Mouse (Mus musculus): ENCODE measurements around the gene Zc3h10.
"Not testable (repeated sequence)": the region's sequence is repeated elsewhere in the genome, so short reads cannot be mapped to it uniquely, and the experiment has no call there.

Zc3h10 gene

DNA sequence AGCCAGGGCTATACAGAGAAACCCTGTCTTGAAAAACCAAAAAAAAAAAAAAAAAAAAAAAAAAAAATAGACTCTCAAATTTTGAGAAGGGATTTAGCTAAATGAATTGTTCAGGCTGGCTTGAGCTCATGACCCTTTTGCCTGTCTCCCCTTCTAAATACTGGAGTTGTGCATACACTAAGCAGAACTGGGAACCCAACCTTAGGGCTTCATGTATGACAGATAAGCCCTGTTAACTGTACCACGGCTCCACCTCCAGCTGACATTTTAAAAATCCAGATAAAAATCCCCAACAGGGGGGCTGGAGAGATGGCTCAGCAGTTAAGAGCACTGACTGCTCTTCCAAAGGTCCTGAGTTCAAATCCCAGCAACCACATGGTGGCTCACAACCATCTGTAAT is 8.0 kb upstream of the Zc3h10 start:
- DNase-seq (ENCODE audit: inconsistent ontology term): not testable (repeated sequence)

DNA sequence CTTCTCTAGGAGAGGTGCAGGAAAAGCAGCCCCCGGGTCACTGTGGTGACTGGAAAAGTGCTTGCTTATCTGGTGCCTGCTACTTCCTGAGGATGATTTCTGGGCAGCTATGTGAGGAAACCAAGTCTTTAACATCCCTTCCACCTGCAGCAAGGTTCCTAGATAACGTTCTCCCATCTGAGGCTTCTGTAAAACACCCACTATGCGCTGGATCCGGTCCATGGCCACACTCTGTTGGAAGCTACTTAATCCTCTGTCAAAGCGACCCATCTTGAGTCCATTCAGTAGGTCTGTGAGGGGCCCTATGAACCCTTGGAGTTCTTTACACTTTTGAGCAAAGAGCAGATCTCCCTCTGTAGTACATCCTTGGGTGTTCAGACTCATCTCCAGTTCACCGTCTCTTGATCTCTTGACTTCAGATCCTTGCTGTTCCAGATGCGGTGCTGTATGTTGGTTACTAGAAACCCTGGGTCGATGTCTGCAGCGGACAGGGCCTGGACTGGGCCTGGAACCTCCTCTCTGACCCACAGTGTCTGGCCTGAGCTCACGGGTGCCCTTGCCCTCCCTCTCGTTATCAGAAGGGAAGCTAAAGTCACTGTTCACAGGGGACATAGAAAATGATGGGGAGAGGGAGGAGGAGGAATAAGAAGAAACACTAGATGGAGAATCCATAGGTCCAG is 2.7 kb upstream of the Zc3h10 start:
- not testable (repeated sequence) for DNase-seq (ENCODE audit: inconsistent ontology term)

- not testable (repeated sequence) for DNase-seq (ENCODE audit: inconsistent ontology term)
Observed at GRCm38 (mm10) chr10:128549682-128550057, 2.1 kb upstream of the Zc3h10 start.

DNA sequence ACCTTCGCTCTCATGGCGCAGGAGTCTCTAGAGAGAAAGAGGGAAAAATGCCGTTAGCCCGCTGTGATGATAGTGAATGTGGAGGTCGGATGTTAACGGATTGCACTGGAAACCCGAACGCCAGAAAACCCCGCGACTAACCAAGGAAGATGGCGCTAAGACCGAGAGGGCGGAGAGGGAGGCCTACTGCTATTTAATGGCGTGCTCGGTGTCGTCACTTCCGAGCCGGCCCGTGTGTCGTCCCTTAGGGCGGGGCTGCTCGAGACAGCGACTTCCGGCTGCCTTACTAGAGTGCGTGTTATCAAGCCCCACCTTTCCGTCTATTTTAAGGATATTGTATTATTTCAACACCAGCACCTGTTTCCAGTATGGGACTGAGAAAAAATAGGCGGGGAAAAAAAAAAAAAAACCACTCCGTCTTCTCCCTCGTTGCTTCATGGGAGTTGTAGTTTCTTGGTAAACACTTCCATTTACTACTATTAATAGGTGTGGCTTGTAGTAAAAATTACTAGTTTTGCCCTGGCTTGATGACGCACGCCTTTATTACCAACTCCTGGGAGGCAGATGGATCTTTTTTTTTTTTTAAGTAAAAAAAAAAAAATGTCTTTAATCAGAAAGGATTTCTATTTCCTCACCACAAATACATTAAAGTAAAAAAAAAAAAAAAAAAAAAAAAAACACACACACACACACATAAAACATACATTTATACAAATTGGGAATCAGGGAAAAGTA is 1.5 kb upstream of the Zc3h10 start, which contains the start of gene Rpl41:
Gene Rpl41 (minus strand): TSS at position 359 of the 735 bp plus-strand sequence.
- peak; percentile 94 for DNase-seq (ENCODE audit: inconsistent ontology term)

GRCm38 (mm10) chr10:128548051-128548791 is 647 bp upstream of the Zc3h10 start:
- peak; percentile 37 for DNase-seq (ENCODE audit: inconsistent ontology term)

DNA sequence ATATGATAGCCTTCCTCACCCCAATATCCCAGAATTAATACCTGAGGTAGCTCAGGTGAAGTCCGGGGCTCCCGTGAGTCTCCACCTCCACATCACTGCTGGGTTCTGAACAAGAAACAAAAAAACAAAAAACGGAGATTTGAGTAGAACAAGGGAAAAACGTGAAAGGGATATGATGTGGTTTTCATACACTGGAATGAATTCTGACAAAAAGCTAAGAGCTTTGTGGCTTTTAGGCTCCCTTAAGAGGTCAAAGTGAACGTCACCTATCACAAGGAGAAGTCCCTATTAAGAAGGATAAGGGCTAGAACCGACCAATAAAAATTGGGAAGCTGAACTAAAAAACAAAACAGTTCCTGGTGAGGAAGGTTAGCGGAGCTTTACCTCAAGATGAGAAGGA is 787 bp downstream of the Zc3h10 start:
- no peak for DNase-seq (ENCODE audit: inconsistent ontology term)

- DNase-seq (ENCODE audit: inconsistent ontology term): peak; percentile 66
Observed at GRCm38 (mm10) chr10:128546361-128546760, 1.2 kb downstream of the Zc3h10 start.

GRCm38 (mm10) chr10:128545570-128545898 is 2.0 kb downstream of the Zc3h10 start:
- DNase-seq (ENCODE audit: inconsistent ontology term): no peak

DNA sequence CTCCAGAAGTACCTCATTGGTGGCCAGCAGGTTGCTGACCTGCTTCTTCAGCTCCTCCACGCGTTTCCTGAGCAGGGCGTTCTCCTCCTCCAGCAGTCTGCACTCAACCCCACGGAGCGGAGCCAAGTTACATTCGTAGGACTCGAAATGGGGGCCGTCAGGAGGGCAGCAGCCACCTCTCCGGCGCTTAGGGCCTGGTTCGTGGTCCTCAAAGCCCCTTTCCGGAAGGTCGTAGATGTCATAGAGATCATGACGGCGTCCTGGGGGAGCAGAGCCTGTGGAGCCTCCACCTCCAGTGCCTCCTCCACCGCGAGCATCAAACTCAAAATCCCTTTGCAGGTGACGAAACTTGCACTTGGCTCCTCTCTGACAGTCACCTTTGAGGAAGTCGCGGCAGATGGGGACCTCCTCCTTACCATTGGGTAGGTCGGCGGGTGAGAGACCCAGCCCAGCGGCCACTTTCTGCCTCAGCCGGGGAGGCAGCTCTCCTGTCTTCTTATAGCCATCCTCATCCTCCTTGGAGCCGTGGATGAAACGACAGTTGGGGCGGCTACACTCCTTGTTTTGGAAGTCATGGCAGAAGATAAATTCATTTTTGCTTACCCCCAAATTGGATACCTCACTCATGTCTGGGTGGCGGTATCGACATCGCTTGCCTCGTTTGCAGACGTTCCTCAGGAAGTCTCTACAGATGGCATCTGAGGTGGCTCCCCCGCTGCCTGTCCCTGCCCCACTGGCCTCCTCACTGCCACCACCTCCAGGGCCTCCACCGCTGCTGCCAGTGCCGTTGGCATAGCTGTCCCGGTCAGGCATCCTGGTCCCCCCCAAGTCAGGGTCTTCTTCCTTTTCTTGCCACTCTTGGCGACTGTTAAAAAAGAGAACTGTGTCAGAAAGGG is 2.7 kb downstream of the Zc3h10 start:
- DNase-seq (ENCODE audit: inconsistent ontology term): no peak

DNA sequence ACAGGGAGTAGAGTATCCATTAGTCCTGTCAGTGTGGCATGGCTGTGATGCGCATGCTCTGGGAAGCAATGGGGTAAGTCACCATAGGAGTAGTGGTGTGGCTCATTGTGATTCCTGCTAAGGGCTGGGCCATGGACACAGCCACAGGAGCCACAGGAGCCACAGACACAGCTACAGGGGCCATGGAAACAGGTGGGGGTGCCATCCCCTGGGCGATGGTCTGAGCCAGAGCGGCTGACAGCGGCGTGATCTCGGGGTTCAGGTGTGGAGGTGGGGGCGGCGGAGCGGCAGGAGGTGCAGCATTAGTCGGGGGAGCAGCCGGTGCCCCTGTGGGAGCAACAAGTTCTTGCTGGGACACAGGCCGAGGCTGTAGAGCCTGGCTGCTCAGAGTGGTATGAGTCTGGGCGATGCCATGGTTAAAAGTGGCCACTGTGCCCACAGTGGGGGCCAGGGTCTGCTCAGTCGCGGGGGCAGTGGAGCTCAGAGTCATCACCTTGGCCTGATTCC is 3.4 kb downstream of the Zc3h10 start:
- DNase-seq (ENCODE audit: inconsistent ontology term): no peak

DNA sequence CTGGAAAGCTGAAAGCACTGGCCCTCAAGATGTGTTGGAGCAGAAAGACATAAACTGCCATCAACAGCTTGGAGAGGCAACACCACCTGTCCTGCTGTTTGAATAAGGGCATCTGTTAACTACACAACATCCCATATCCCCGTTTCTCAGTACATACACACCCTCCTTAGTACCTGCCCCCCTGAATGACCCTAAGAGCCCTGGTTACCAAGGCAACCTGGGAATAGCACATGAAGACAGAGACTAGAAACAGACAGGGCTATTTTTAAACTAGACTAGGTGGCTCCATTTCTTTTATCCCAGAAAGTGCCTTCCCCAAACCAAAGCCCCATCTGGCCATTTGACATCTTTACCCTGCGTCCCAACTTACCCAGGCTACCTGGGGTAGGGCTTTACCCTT is 4.5 kb downstream of the Zc3h10 start:
- no peak for DNase-seq (ENCODE audit: inconsistent ontology term)

DNA sequence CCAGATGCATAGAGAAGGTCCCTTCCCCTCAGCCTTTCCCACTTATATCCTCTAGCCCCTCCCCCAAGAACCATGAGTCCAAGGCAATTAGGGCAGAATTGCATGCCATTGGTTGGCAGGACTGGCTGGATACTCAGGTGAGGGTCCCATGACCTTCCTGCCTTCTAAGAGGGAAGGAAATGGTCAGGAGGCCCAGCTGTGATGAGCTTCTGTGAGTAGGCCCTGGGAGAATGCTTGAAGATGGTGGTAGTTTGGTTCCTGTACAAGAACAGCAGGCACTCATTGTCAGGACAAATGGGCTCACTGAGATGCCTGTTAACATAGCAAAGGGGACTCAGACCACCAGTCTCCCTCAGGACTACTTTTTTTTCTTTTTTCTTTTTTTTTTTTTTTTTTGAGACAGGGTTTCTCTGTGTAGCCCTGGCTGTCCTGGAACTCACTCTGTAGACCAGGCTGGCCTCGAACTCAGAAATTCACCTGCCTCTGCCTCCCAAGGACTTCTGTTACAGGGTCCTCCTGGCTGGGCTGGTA is 9.2 kb downstream of the Zc3h10 start:
- no peak for DNase-seq (ENCODE audit: inconsistent ontology term)

DNA sequence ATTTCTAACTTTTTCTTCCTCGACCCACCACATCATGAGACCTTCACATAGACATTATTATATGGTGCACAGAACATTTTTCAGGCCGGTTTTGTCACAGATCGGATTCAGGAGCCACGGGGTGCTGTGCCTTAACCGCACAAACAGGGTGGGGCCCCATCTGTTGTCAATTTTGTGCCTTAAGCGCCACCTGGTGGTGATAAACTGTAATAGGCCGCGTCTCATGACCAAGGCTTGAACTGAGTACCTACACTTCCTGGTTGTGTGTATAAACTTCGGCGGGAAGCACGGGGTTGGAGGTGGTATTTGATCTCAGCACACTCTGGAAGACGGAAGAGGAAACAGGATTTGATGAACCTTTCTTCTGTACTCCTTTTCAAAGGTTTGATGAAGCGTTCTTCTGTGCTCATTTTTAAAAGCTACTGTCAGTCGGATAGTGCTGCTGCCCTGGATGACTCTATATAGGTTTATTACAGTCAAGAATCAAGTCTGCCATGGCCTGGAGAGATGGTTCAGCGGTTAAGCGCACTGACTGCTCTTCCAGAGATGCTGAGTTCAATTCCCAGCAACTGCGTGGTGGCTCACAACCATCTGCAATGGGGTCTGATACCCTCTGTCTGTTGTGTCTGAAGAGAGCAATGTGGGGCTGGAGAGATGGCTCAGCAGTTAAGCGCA is 11.2 kb downstream of the Zc3h10 start:
- DNase-seq (ENCODE audit: inconsistent ontology term): peak; percentile 83

DNA sequence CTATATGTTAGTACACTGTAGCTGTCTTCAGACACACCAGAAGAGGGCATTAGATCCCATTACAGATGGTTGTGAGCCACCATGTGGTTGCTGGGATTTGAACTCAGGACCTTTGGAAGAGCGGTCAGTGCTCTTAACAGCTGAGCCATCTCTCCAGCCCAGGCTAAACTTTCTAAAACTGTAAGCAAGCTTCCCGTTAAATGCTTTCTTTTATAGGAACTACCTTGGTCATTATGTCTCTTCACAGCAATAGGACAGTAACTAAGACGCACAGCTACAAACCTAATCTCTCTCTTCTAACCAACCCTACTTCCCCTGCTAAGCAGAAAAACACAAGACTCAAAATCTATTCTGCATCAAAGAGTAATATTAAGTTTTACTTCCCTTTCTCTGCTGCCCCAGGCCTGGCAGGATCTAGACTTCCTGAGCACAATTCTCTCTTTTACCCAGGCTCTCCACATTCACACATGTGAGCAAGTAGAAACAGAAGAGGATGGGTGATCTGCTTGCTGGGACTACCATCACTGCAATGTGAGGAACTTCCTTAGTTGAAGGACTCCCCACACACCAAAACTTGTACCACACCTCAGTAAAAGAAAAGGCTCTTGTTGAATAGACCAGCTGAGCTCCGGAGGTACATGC is 11.8 kb downstream of the Zc3h10 start:
- DNase-seq (ENCODE audit: inconsistent ontology term): no peak

GRCm38 (mm10) chr10:128535206-128535605 is 12.4 kb downstream of the Zc3h10 start:
- DNase-seq (ENCODE audit: inconsistent ontology term): no peak

- peak; percentile 7 for DNase-seq (ENCODE audit: inconsistent ontology term)
Observed at GRCm38 (mm10) chr10:128526366-128527356, 20.9 kb downstream of the Zc3h10 start.

GRCm38 (mm10) chr10:128525671-128526308 is 21.8 kb downstream of the Zc3h10 start, which contains the start of gene Esyt1:
TSS of gene Esyt1 (minus strand) at chr10:128525871.
- DNase-seq (ENCODE audit: inconsistent ontology term): peak; percentile 100
